27 mouse cellular contexts compared by ENCODE assay signal in the genomic region with DNA sequence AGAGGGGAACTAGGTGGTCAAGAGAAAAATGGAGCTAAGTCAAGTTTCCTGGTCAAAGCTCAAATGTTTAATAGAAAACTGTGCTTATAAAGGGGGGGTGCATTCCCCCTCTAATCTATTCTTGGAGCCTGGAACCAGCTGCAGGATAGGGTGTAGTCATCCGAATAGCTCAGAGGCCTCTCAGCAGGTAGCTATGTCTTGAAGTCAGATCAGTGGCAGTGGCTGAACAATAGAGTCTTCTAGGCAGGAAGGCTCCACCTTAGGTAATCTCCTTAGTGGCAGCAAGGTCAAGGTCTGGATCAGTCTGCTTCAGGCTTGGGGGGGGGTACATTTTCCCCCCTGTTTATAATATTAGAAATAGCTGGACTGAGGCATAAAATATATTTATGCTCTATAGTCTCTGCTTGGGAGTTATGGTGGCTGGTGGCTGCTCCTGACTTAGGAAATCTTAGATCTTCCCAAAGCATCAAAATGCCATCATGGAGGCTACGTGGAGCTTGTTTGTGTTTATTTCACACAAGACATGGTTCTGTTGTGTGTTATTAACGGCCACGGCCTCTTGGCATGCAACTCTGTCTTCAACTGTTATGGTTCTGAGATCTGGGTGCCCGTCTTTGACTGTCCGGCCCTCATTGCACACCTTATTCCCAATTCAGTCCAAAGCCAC.
DNase-seq lines count a peak whose midpoint lies in the region; ATAC-seq and TF ChIP-seq lines count a peak whose summit lies in the region.
"Had no signal": no experiment of that assay in that cellular context is flagged by ENCODE, and none has a peak within 500 bp of the region (broad histone marks: within the 10 kb centered on the region; RNA-seq: fewer than 3 reads in every experiment).

No protein-coding gene starts in this region.

- H3K36me3 ChIP-seq in hindbrain, embryonic 11.5 days (ENCODE audit: control insufficient read depth, insufficient read depth, low read length): no peaks in the 10 kb centered on the region
- no peaks in the 10 kb centered on the region for H3K36me3 ChIP-seq in hindbrain, embryonic 14.5 days (replicated peaks; ENCODE audit: control insufficient read depth, insufficient read depth)
- no peaks in the 10 kb centered on the region for H3K36me3 ChIP-seq in neural tube, embryonic 11.5 days (ENCODE audit: control insufficient read depth, insufficient read depth, low read length)
- H3K36me3 ChIP-seq in ES-E14 (ENCODE audit: control insufficient read depth, insufficient read depth, low read length, poor library complexity, severe bottlenecking): no peaks in the 10 kb centered on the region
- H3K36me3 ChIP-seq in intestine, embryonic 15.5 days: no peaks in the 10 kb centered on the region
- H3K36me3 ChIP-seq: embryonic facial prominence, embryonic 12.5 days; heart, embryonic 10.5 days; heart, embryonic 15.5 days; limb, embryonic 13.5 days; lung, embryonic 15.5 days had no signal

- no peak overlapping the region for H3K9ac ChIP-seq in hindbrain, embryonic 11.5 days (ENCODE audit: low read depth, low read length)
- no peak overlapping the region for H3K9ac ChIP-seq in hindbrain, embryonic 14.5 days
- H3K9ac ChIP-seq in neural tube, embryonic 11.5 days (ENCODE audit: low read length): no peak overlapping the region
- H3K9ac ChIP-seq in ES-E14 (ENCODE audit: insufficient read depth, low read depth, low read length, poor library complexity, severe bottlenecking): 0 out of 2 replicates have a peak overlapping the region, but pooled peaks have one; percentile 4
- no peak overlapping the region for H3K9ac ChIP-seq in intestine, embryonic 15.5 days
- H3K9ac ChIP-seq: embryonic facial prominence, embryonic 12.5 days; heart, embryonic 15.5 days; limb, embryonic 13.5 days; lung, embryonic 15.5 days had no signal

- H3K27me3 ChIP-seq in hindbrain, embryonic 11.5 days (ENCODE audit: control insufficient read depth, insufficient read depth, low read length): no peaks in the 10 kb centered on the region
- no peaks in the 10 kb centered on the region for H3K27me3 ChIP-seq in hindbrain, embryonic 14.5 days (ENCODE audit: control insufficient read depth, insufficient read depth, low read length)
- no peaks in the 10 kb centered on the region for H3K27me3 ChIP-seq in neural tube, embryonic 11.5 days (ENCODE audit: control insufficient read depth, insufficient read depth, low read length)
- H3K27me3 ChIP-seq in intestine, embryonic 15.5 days (replicated peaks): no peaks in the 10 kb centered on the region
- H3K27me3 ChIP-seq: embryonic facial prominence, embryonic 12.5 days; heart, embryonic 15.5 days; limb, embryonic 13.5 days; lung, embryonic 15.5 days had no signal

- peak; percentile 45; the same call in 1 of the 2 replicates for ATAC-seq in hindbrain, embryonic 11.5 days (ENCODE audit: low FRiP score)
- no peak for ATAC-seq in hindbrain, embryonic 14.5 days (ENCODE audit: low FRiP score)
- peak; percentile 16; the same call in 1 of the 2 replicates for ATAC-seq in neural tube, embryonic 11.5 days (ENCODE audit: insufficient read depth, low FRiP score, low TSS enrichment)
- ATAC-seq in intestine, embryonic 15.5 days: no peak
- ATAC-seq: hindbrain, embryonic 16.5 days; midbrain, embryonic 16.5 days had no signal

- in situ Hi-C loops in ES-E14 (cut with MboI; ENCODE audit: low sequenced_read_pairs in 2 of 2, unreplicated experiment in 2 of 2): no loop called here

- 37% methylated on average over 6 of the region's 6 CpGs for WGBS in hindbrain, embryonic 11.5 days
- WGBS in hindbrain, embryonic 14.5 days: 33% methylated on average over 6 of the region's 6 CpGs
- 50% methylated on average over 6 of the region's 6 CpGs for WGBS in neural tube, embryonic 11.5 days
- 68% methylated on average over 6 of the region's 6 CpGs for WGBS in intestine, embryonic 15.5 days

- no peak for DNase-seq in hindbrain, embryonic 11.5 days (ENCODE audit: low spot score)
- no peak for DNase-seq in hindbrain, embryonic 14.5 days (ENCODE audit: low spot score)
- DNase-seq in neural tube, embryonic 11.5 days (ENCODE audit: low spot score): no peak
- no peak for DNase-seq in neural tube, embryonic 10.5 days (ENCODE audit: extremely low spot score, low spot score)
- peak; percentile 54 for DNase-seq in ES-E14 (ENCODE audit: low read depth, low spot score)
- DNase-seq in brain, embryonic 14.5 days (ENCODE audit: low read depth): peak; percentile 1
- DNase-seq: adrenal gland, adult 8-10 months; B cell, adult 2 months; cerebellum, adult 8-10 months; cerebellum, postnatal 25 days; gastrocnemius, postnatal 25 days; heart, adult 11 months; heart, postnatal 36 days; kidney, adult 2 months; kidney, postnatal 4 days; right cerebral cortex, postnatal 25 days; thymus, postnatal 25 days had no signal

- no peaks in the 10 kb centered on the region for H3K4me1 ChIP-seq in hindbrain, embryonic 11.5 days (replicated peaks; ENCODE audit: control insufficient read depth, insufficient read depth, low read length)
- no peaks in the 10 kb centered on the region for H3K4me1 ChIP-seq in hindbrain, embryonic 14.5 days (replicated peaks; ENCODE audit: control insufficient read depth, insufficient read depth, low read length)
- H3K4me1 ChIP-seq in neural tube, embryonic 11.5 days (ENCODE audit: control insufficient read depth, insufficient read depth, low read length): no peaks in the 10 kb centered on the region
- H3K4me1 ChIP-seq in ES-E14 (ENCODE audit: control insufficient read depth in 2 of 2, insufficient read depth in 2 of 2, low read length in 2 of 2, poor library complexity in 1 of 2): peaks cover 3 to 8% of the 10 kb centered on the region in 2 experiments
- H3K4me1 ChIP-seq in intestine, embryonic 15.5 days (replicated peaks): no peaks in the 10 kb centered on the region
- H3K4me1 ChIP-seq: embryonic facial prominence, embryonic 12.5 days; heart, embryonic 10.5 days; heart, embryonic 15.5 days; limb, embryonic 13.5 days; lung, embryonic 15.5 days had no signal

- no peak overlapping the region for H3K27ac ChIP-seq in hindbrain, embryonic 11.5 days (ENCODE audit: low read depth, low read length)
- H3K27ac ChIP-seq in hindbrain, embryonic 14.5 days: no peak overlapping the region
- no peak overlapping the region for H3K27ac ChIP-seq in neural tube, embryonic 11.5 days (ENCODE audit: low read depth, low read length)
- peak overlapping the region; percentile 97 for H3K27ac ChIP-seq in ES-E14 (ENCODE audit: insufficient read depth, low read depth, low read length, poor library complexity, severe bottlenecking)
- no peak overlapping the region for H3K27ac ChIP-seq in intestine, embryonic 15.5 days
- H3K27ac ChIP-seq: embryonic facial prominence, embryonic 12.5 days; heart, embryonic 10.5 days; heart, embryonic 15.5 days; limb, embryonic 13.5 days; lung, embryonic 15.5 days had no signal

- H3K4me3 ChIP-seq in hindbrain, embryonic 11.5 days (ENCODE audit: low read depth, low read length): no peak overlapping the region
- H3K4me3 ChIP-seq in hindbrain, embryonic 14.5 days (replicated peaks; ENCODE audit: low read length): no peak overlapping the region
- no peak overlapping the region for H3K4me3 ChIP-seq in neural tube, embryonic 11.5 days (ENCODE audit: low read depth, low read length)
- peak overlapping the region; percentile 22 to 52; a peak in 2 of 4 replicates for H3K4me3 ChIP-seq in ES-E14 (ENCODE audit: insufficient read depth in 1 of 2, low read depth in 1 of 2, low read length in 2 of 2, poor library complexity in 1 of 2, severe bottlenecking in 1 of 2)
- H3K4me3 ChIP-seq in intestine, embryonic 15.5 days (replicated peaks): no peak overlapping the region
- H3K4me3 ChIP-seq: embryonic facial prominence, embryonic 12.5 days; heart, embryonic 10.5 days; heart, embryonic 15.5 days; limb, embryonic 13.5 days; lung, embryonic 15.5 days; myocyte had no signal

- no peak overlapping the region for H3K4me2 ChIP-seq in hindbrain, embryonic 11.5 days (replicated peaks; ENCODE audit: low read depth, low read length)
- H3K4me2 ChIP-seq in hindbrain, embryonic 14.5 days (replicated peaks): no peak overlapping the region
- no peak overlapping the region for H3K4me2 ChIP-seq in neural tube, embryonic 11.5 days (ENCODE audit: low read depth)
- no peak overlapping the region for H3K4me2 ChIP-seq in intestine, embryonic 15.5 days (replicated peaks)
- H3K4me2 ChIP-seq: embryonic facial prominence, embryonic 12.5 days; heart, embryonic 15.5 days; limb, embryonic 13.5 days; liver, embryonic 11.5 days; lung, embryonic 15.5 days had no signal

- TF ChIP-seq POLR2A in brain, embryonic 14.5 days (IDR thresholded peaks at IDR 0.05; ENCODE audit: borderline replicate concordance, extremely low read depth, insufficient read depth, insufficient read length, poor library complexity, severe bottlenecking): no peak

- TF ChIP-seq CTCF in brain, embryonic 14.5 days (IDR thresholded peaks at IDR 0.05; ENCODE audit: borderline replicate concordance, extremely low read depth, insufficient read depth, insufficient read length): no peak

- no peaks in the 10 kb centered on the region for H3K9me3 ChIP-seq in hindbrain, embryonic 11.5 days (ENCODE audit: control insufficient read depth, low read length)
- H3K9me3 ChIP-seq in hindbrain, embryonic 14.5 days (ENCODE audit: control insufficient read depth, low read length): no peaks in the 10 kb centered on the region
- H3K9me3 ChIP-seq in neural tube, embryonic 11.5 days (ENCODE audit: control insufficient read depth, low read length): no peaks in the 10 kb centered on the region
- H3K9me3 ChIP-seq in ES-E14 (ENCODE audit: control insufficient read depth, insufficient read depth, low read depth, low read length): no peaks in the 10 kb centered on the region
- no peaks in the 10 kb centered on the region for H3K9me3 ChIP-seq in intestine, embryonic 15.5 days
- H3K9me3 ChIP-seq: embryonic facial prominence, embryonic 12.5 days; heart, embryonic 10.5 days; heart, embryonic 15.5 days; limb, embryonic 13.5 days; lung, embryonic 15.5 days had no signal

TF ChIP-seq in ES-E14, 5 proteins besides CTCF, POLR2A, EP300 and RAD21:
- TF ChIP-seq MAFK (IDR thresholded peaks at IDR 0.05; ENCODE audit: insufficient read depth, low read depth, low read length) (no peak), CHD2 (IDR thresholded peaks at IDR 0.05; ENCODE audit: low read depth, low read length) (peak; percentile 55; the same call in 1 of the 2 replicates), HCFC1 (IDR thresholded peaks at IDR 0.05; ENCODE audit: borderline replicate concordance, insufficient read depth, low read length) (no peak), ZNF384 (IDR thresholded peaks at IDR 0.05; ENCODE audit: low read depth, low read length) (no peak), ZC3H11A (IDR thresholded peaks at IDR 0.05; ENCODE audit: borderline replicate concordance, low read depth, low read length) (no peak)

Comparison
In these comparisons a context has a peak if more than half of its experiments do, and no peak if none do; other contexts are left out.
1. ATAC-seq: peak in hindbrain, embryonic 11.5 days (single experiment) and neural tube, embryonic 11.5 days (single experiment); none in hindbrain, embryonic 14.5 days (single experiment) and intestine, embryonic 15.5 days (single experiment).
2. DNase-seq: peak in ES-E14 (single experiment) and brain, embryonic 14.5 days (single experiment); none in hindbrain, embryonic 11.5 days (single experiment), hindbrain, embryonic 14.5 days (single experiment), neural tube, embryonic 11.5 days (single experiment) and neural tube, embryonic 10.5 days (single experiment).
3. H3K4me3 ChIP-seq: peak in ES-E14 (2 of 2); none in hindbrain, embryonic 11.5 days (single experiment), hindbrain, embryonic 14.5 days (single experiment), neural tube, embryonic 11.5 days (single experiment) and intestine, embryonic 15.5 days (single experiment).